Mouse (Mus musculus) Patski (cell line): ENCODE data around the gene Lrp6. TPM values are rescaled to one million over a fixed set of nuclear protein-coding genes. Genes with fewer than 3 reads are reported as not detected.

Experiments
- ATAC-seq: fragments of 100-300 bp; one replicate; pipeline ENCODE4 v1.8.0; 2021
- CTCF ChIA-PET: fragments of 350-600 bp; sonication (Branson Sonifier 250); formaldehyde crosslinking; loops from one replicate; lab custom pipeline; 2022; ENCODE audit warnings: inconsistent platforms; lab: Charles Lee
- POLR2A ChIA-PET: fragments of 350-600 bp; sonication (Branson Sonifier 250); formaldehyde crosslinking; loops from one replicate; lab custom pipeline; 2022; ENCODE audit warnings: antibody characterized with exemption, inconsistent platforms; lab: Charles Lee
- DNase-seq: peaks from one replicate; pipeline ENCODE4 v3.0.0-alpha.2; 2011; ENCODE audit warnings: low read depth, low spot score
- H3K27me3 ChIP-seq: fragments of 371-371 bp; one replicate; pipeline ENCODE4 v1.5.1; 2021
- CTCF ChIP-seq: fragments of 100-300 bp; IDR thresholded peaks from one replicate; pipeline ENCODE4 v1.5.1; 2021
- in situ Hi-C: fragments of 300-500 bp; cut with MboI; formaldehyde crosslinking; loops from 3 replicates; pipeline ENCODE4 v1.11.1; 2018; ENCODE audit warnings: low pct_unique_long_range_greater_than_20kb, mixed read lengths
- polyA plus RNA-seq: library from polyadenylated mRNA; unstranded; gene quantifications from one replicate; pipeline ENCODE4 v1.2.3, GENCODE M21; 2021

Lrp6 gene
- polyA plus RNA-seq, 1 experiment from 2014 or later, result 36.2 TPM

DNA sequence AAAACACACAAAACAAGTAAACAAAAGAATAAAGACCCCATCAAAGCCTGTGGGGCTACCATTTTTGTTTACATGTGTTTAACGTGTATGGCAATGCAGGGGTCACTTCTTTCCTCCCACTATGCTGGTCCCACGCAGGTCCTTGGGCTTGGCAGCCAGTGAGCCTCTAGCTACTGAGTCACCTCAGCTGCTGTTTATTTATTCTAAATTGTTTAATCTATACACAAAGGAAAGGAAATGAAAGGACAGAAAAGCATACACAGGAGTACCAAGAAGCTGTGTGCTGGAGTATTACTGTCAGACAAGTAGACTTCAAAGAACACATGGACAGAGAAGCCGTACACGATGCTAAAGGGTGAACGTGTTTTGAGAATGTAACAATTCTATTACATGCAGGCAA lies 122.8 kb downstream of the Lrp6 start:
- no peaks in the 10 kb centered on the region for H3K27me3 ChIP-seq
- no peak for TF ChIP-seq CTCF
- ATAC-seq, result no peak
- in situ Hi-C loops, result no loop called here
- ChIA-PET POLR2A (no interaction called here), CTCF (interaction anchor here (1.4 kb wide), 1 partner anchor 10 kb away, joined by 4 read pairs; no protein-coding TSS in a partner anchor)
- DNase-seq, result no peak

- DNase-seq (no peak), ATAC-seq (no peak)
- in situ Hi-C loops, result no loop called here
- ChIA-PET POLR2A (no interaction called here), CTCF (interaction anchor here (1.2 to 1.4 kb wide), 2 partner anchors 9 to 10 kb away, joined by 3 to 4 read pairs; no protein-coding TSS in a partner anchor)
- no peaks in the 10 kb centered on the region for H3K27me3 ChIP-seq
- TF ChIP-seq CTCF, result no peak
These were observed 123.4 kb downstream of the Lrp6 start for GRCm38 (mm10) chr6:134443198-134443904.

DNA sequence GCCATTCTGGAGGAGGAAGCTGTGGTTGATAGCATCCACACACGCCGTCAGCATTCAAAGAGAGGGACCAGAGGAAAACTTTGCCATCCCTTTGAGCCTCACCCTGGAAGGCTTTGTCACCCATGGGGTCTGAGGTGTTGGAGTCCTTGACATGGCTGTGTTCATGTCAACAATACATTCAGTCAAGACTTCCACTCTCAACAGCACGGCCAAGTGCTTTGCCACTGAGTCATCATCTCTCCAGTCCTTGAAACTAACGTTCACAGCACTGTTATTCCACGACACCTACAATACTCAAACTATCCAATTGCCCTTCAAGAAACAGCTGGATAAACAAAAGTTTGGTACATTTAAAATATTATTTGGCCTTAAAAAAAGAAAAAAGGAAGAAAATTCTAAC lies 124.5 kb downstream of the Lrp6 start:
- in situ Hi-C loops, result no loop called here
- CTCF ChIA-PET, result interaction anchor here (1.2 to 2.4 kb wide), 2 partner anchors 11 to 165 kb away, joined by 3 to 9 read pairs; no protein-coding TSS in a partner anchor
- H3K27me3 ChIP-seq, result no peaks in the 10 kb centered on the region
- POLR2A ChIA-PET, result no interaction called here
- no peak for TF ChIP-seq CTCF
- DNase-seq (no peak), ATAC-seq (no peak)

DNA sequence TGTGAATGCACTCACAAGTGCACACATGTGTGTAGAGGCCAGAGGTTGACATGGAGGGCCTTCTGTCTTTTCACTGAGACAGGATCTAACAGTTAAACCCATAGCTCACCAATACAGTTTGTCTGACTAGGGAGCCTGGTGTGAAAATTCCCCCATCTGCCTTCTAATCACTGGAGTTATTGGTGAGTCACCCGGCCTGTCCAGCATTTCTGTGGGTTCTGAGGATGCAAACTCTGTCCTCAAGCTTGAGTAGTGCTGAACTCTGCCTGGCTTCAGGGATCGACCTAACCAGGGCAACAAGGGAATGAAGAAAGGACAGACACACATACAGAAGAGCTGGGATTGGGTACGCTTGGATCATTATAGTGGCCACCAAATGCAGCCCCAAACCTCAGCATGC lies 125.0 kb downstream of the Lrp6 start:
- in situ Hi-C loops, result no loop called here
- no peak for TF ChIP-seq CTCF
- no peak for DNase-seq
- peak; percentile 40 for ATAC-seq
- no peaks in the 10 kb centered on the region for H3K27me3 ChIP-seq
- POLR2A ChIA-PET, result no interaction called here
- CTCF ChIA-PET, result interaction anchor here (1.2 to 2.4 kb wide), 2 partner anchors 11 to 165 kb away, joined by 3 to 9 read pairs; no protein-coding TSS in a partner anchor

GRCm38 (mm10) chr6:134440023-134440422 lies 126.7 kb downstream of the Lrp6 start:
- ATAC-seq (no peak), DNase-seq (no peak)
- in situ Hi-C loops, result no loop called here
- H3K27me3 ChIP-seq, result no peaks in the 10 kb centered on the region
- no peak for TF ChIP-seq CTCF
- CTCF ChIA-PET, result no interaction called here
- POLR2A ChIA-PET, result interaction anchor here (0.6 kb wide), 1 partner anchor 78 kb away, joined by 10 read pairs; no protein-coding TSS in a partner anchor

DNA sequence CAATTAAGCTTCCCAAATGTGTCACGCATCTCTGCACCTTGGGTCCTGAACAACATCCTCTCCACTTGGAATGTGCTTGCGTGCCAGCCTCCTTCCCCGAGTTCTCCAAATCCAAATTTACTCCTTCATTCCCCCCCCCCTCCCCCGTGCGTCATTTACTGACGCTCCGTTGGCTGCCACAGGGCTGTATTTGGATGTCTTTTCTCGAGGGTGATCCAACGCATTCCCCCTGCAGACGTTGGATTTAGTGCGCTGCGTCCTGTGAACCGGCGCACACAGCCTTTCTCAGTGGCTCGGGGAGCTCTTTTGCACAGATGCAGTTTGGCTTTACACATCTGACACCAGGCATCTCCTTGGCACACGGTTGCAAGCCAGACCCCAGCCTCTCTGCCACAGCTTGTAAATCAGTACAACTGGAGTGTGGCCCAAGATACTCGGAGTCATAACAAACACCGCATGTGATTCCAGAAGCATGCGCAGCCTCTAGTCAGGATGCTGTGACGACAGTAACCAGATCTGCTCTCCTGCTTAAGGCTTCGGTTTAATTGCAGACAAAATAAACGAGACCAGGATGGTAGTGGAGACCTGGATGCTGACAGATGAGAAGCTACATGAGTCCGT lies 127.3 kb downstream of the Lrp6 start:
- ChIA-PET CTCF (interaction anchor here (1.0 to 1.8 kb wide), 3 partner anchors 11 to 168 kb away, joined by 3 to 6 read pairs (median 5); no protein-coding TSS in a partner anchor), POLR2A (interaction anchor here (0.6 kb wide), 1 partner anchor 78 kb away, joined by 10 read pairs; no protein-coding TSS in a partner anchor)
- no peak for DNase-seq
- no peaks in the 10 kb centered on the region for H3K27me3 ChIP-seq
- no peak for TF ChIP-seq CTCF
- peak; percentile 26 for ATAC-seq
- in situ Hi-C loops, result no loop called here

DNA sequence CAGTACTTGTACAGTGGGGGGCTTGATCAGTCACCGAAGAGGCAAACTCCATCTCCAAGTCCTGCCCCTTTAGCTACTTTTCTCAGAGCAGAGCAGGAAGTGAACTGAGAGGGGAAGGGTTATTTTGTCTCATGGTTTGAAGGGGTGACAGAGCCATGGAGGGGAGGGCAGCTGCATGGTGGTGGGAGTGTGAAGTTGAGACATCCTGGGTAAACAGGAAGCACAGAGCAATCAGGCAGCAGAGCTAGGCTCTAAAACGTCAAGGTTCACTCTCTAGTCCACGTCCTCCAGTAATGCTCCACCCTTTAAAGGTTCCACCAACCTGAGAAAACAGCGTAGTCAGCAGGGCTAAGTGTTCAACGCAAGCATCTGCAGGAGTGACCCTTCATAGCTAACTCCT lies 129.8 kb downstream of the Lrp6 start:
- H3K27me3 ChIP-seq, result no peaks in the 10 kb centered on the region
- ATAC-seq (no peak), DNase-seq (no peak)
- ChIA-PET CTCF (interaction anchor here (1.4 kb wide), 1 partner anchor 11 kb away, joined by 3 read pairs; no protein-coding TSS in a partner anchor), POLR2A (interaction anchor here (0.6 kb wide), 1 partner anchor 178 kb away, joined by 7 read pairs; no protein-coding TSS in a partner anchor)
- in situ Hi-C loops, result no loop called here
- no peak for TF ChIP-seq CTCF

DNA sequence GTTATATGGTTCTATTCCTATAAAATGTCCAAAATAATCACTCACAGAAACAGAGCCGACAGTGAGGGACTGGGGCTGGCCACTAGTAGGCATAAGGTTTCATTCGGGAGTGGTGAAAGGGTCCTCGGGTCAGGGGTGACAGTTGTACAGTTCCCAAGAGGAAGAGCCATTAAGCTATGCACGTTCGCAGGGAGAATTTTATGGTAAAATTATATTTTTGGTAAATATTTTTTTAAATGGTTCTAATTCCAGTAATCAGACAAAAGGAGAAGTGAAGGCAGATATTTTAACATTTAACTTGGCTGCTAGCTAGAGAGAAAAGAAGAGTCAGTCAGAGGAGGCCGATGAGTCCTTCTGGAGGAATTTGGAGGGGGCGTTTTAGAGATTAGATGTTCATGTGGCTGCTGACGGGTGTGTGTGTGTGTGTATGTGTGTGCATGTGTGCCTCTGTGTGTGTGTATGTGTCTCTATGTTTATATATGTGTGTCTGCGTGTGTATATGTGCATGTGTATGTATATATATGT lies 131.8 kb downstream of the Lrp6 start:
- DNase-seq, result no peak
- no peak for TF ChIP-seq CTCF
- no peak for ATAC-seq
- no peaks in the 10 kb centered on the region for H3K27me3 ChIP-seq
- in situ Hi-C loops, result loop anchor here (5.0 kb wide), 1 partner anchor 172 kb away; no protein-coding TSS in a partner anchor
- ChIA-PET POLR2A (no interaction called here), CTCF (interaction anchor here (1.2 kb wide), 1 partner anchor 175 kb away, joined by 3 read pairs; no protein-coding TSS in a partner anchor)

DNA sequence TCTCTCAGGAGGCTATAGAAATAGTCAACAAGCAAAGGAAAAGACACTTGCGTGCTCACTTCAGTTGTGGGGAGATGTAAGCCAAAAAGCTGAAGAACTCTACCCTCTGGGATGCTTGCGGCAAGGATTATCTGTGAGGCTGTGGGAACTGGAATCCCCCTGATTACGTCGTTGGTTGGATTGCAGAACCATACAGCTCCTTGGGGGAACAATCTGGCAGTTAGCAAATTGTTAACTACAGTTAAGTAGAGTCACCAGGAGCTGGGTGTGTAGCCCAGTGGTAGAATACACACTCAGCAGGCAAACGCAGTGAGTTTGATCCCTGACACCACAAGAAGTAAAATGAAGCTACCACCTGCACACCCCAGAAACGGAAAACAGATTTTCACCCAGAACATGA lies 132.7 kb downstream of the Lrp6 start:
- ChIA-PET CTCF (interaction anchor here (0.9 to 2.3 kb wide), 7 partner anchors 9 to 184 kb away, joined by 3 to 8 read pairs (median 4); no protein-coding TSS in a partner anchor), POLR2A (no interaction called here)
- peak; percentile 37 for DNase-seq
- ATAC-seq, result no peak
- no peaks in the 10 kb centered on the region for H3K27me3 ChIP-seq
- in situ Hi-C loops, result loop anchor here (5.0 kb wide), 1 partner anchor 173 kb away; no protein-coding TSS in a partner anchor
- TF ChIP-seq CTCF, result no peak

DNA sequence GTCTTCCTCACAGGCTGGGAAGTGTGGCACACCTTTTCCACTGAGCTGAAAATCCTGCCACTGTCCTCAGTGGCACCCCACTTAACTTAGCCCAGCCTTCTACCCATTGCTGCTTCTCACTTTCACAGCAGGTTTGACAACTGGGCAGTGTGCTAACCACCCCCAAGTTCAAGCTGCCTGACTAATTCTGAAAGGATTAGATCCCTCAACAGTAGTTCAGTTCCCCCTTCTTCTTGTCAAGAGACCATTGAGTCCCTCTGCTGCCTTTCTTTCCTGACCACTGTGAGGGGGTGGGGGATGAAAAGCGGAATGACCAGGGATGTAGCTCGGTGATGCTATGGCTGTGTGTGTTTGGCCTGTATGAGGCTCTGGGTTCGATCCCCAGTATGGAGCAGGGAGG lies 133.5 kb downstream of the Lrp6 start:
- in situ Hi-C loops, result loop anchor here (5.0 kb wide), 1 partner anchor 174 kb away; no protein-coding TSS in a partner anchor
- CTCF ChIA-PET, result interaction anchor here (0.8 to 2.3 kb wide), 5 partner anchors 13 to 185 kb away, joined by 3 to 8 read pairs (median 4); no protein-coding TSS in a partner anchor
- no peak for TF ChIP-seq CTCF

More for the DNA sequence above, 133.5 kb downstream of the Lrp6 start:
- ATAC-seq, result no peak
- no peak for DNase-seq
- POLR2A ChIA-PET, result interaction anchor here (0.6 kb wide), 1 partner anchor 181 kb away, joined by 4 read pairs; no protein-coding TSS in a partner anchor
- no peaks in the 10 kb centered on the region for H3K27me3 ChIP-seq
